Mouse (Mus musculus) embryonic facial prominence, embryonic 13.5 days (tissue): ENCODE measurements around the gene Ttll3. TPM values are rescaled to one million over a fixed set of nuclear protein-coding genes. Genes with fewer than 3 reads are reported as not detected.
A peak's percentile ranks its signal among the peaks of the same experiment; 100 is the strongest.

Source experiments
- ATAC-seq: fragments of 200-750 bp; cut with Nextera tagmentation; 2 replicates; pipeline ENCODE4 v1.8.0; 2017; ENCODE audit warnings: low read depth; ENCODE audit not compliant: insufficient number of reproducible peaks, insufficient read depth, low FRiP score, low TSS enrichment
- H3K27ac ChIP-seq: fragments of 300-500 bp; sonication (generic); 2 replicates; pipeline ENCODE4 v1.5.1; 2015; ENCODE audit warnings: moderate library complexity, mild to moderate bottlenecking, inconsistent platforms
- H3K27me3 ChIP-seq: fragments of 300-500 bp; sonication (generic); 2 replicates; pipeline ENCODE4 v1.6.1; 2015; ENCODE audit warnings: mild to moderate bottlenecking, inconsistent platforms
- H3K36me3 ChIP-seq: fragments of 300-500 bp; sonication (generic); 2 replicates; pipeline ENCODE4 v1.6.1; 2015; ENCODE audit warnings: mild to moderate bottlenecking, inconsistent platforms
- H3K4me1 ChIP-seq: fragments of 300-500 bp; sonication (generic); 2 replicates; pipeline ENCODE4 v1.6.1; 2015; ENCODE audit warnings: inconsistent platforms
- H3K4me2 ChIP-seq: fragments of 300-500 bp; sonication (generic); 2 replicates; pipeline ENCODE4 v1.6.1; 2015; ENCODE audit warnings: moderate library complexity, mild to moderate bottlenecking, inconsistent platforms
- H3K4me3 ChIP-seq: fragments of 300-500 bp; sonication (generic); 2 replicates; pipeline ENCODE4 v1.5.1; 2015; ENCODE audit warnings: mild to moderate bottlenecking, inconsistent platforms
- H3K9ac ChIP-seq: fragments of 300-500 bp; sonication (generic); 2 replicates; pipeline ENCODE4 v1.6.1; 2015; ENCODE audit warnings: mild to moderate bottlenecking, inconsistent platforms
- H3K9me3 ChIP-seq: fragments of 300-500 bp; sonication (generic); 2 replicates; pipeline ENCODE4 v1.6.1; 2016; ENCODE audit warnings: inconsistent platforms
- WGBS: fragments of 180-500 bp; shearing (Covaris S2); methylation state at CpG from one replicate; pipeline ENCODE4 v1.1.7; 2015; ENCODE audit warnings: mixed read lengths; 5-methylcytosine and 5-hydroxymethylcytosine counted together
- polyA plus RNA-seq: library from polyadenylated mRNA; unstranded; fragments of >200 nt; fragmentation: Nextera tagmentation; extraction: Ambion mirVana; gene quantifications from 2 replicates; pipeline ENCODE4 v1.2.1, GENCODE M21; 2015

The Ttll3 gene
- polyA plus RNA-seq, 1 experiment from 2014 or later, result 5.3 TPM

DNA sequence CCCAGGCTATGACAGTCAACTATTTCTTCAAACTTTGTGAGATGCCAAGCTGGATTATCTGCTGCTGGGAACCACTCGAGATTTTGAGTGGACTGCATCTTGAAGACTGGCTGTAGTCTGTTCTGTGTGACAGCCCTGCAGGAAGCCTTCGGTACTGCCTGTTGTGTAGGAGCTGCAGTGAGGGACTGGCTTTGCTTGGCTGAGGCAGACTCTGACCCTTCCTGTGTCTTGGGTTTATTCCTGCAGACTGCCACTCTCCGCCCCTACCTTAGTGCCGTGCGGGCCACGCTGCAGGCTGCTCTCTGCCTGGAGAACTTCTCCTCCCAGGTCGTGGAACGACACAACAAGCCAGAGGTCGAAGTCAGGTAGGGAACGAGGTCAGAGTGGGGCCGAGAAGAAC lies 8.6 kb upstream of the Ttll3 start:
- Histone ChIP-seq H3K27me3 (no peaks in the 10 kb centered on the region), H3K36me3 (peaks cover 58% of the 10 kb centered on the region), H3K27ac (no peak overlapping the region), H3K9ac (no peak overlapping the region), H3K4me2 (no peak overlapping the region), H3K4me3 (no peak overlapping the region), H3K9me3 (no peaks in the 10 kb centered on the region), H3K4me1 (peaks cover 19% of the 10 kb centered on the region)
- WGBS, result 94% methylated on average over 11 of the region's 11 CpGs
- ATAC-seq, result no peak

DNA sequence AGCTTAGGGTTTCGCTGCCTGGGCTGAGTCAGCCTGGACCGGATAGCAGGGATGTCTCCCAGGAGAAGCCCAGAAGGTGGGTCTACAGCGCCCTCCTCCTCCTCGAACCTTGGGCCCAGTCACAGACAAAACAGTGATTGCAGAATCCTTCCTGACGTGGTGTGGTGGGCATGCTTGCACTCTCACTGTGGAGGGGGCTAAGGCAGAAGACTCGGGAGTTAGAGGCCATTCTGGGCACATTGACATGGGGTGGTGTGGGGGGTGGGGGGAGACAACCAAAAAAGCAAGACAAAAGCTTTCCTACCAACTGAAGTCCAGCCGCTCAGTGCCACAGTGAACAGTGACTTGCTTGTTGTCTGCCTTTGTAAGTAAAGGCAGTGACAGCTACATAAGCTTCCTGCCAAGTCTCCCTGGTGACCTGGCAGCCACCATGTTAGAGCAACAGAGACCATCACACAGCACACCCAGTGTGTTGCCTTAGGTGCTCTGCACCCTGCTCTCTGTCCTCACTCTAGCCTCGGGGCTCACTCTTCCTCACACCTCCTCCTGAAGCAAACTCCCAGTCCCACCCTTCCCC lies 4.6 kb upstream of the Ttll3 start:
- no peak overlapping the region for H3K9ac ChIP-seq
- H3K27ac ChIP-seq, result no peak overlapping the region
- H3K4me2 ChIP-seq, result no peak overlapping the region
- 91% methylated on average over 8 of the region's 8 CpGs for WGBS
- no peaks in the 10 kb centered on the region for H3K27me3 ChIP-seq
- ATAC-seq, result no peak
- H3K36me3 ChIP-seq, result peaks cover 85% of the 10 kb centered on the region
- peaks cover under 1% of the 10 kb centered on the region for H3K4me1 ChIP-seq
- H3K4me3 ChIP-seq, result no peak overlapping the region
- H3K9me3 ChIP-seq, result no peaks in the 10 kb centered on the region

DNA sequence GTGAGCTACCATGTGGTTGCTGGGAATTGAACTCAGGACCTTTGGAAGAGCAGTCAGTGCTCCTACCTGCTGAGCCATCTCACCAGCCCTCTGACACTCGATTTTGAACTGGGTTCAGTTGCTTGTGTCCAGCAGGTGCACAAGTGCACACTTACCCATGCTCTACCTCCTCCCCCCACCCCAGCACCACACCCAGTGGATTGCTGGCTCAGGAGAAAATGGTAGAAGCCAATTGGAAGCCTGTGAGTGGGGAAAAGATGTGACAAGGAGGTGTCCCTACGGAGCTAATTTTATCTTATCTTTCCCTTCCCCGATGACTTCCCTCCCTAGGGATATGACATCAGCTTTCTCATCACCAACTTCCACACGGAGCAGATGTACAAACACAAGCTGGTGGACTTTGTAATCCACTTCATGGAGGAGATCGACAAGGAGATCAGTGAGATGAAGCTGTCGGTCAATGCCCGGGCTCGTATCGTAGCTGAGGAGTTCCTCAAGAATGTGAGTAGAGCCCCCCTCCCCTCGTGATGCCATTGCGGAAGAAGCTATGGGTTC lies 3.8 kb upstream of the Ttll3 start:
- H3K4me1 ChIP-seq, result 0 out of 2 replicates have a peak, but pooled peaks cover 7% of the 10 kb centered on the region
- H3K4me3 ChIP-seq, result no peak overlapping the region
- H3K27ac ChIP-seq, result no peak overlapping the region
- WGBS, result 90% methylated on average over 11 of the region's 11 CpGs
- H3K9ac ChIP-seq, result no peak overlapping the region
- no peak overlapping the region for H3K4me2 ChIP-seq
- no peak for ATAC-seq
- no peaks in the 10 kb centered on the region for H3K9me3 ChIP-seq
- H3K36me3 ChIP-seq, result peaks cover 90% of the 10 kb centered on the region
- H3K27me3 ChIP-seq, result no peaks in the 10 kb centered on the region

DNA sequence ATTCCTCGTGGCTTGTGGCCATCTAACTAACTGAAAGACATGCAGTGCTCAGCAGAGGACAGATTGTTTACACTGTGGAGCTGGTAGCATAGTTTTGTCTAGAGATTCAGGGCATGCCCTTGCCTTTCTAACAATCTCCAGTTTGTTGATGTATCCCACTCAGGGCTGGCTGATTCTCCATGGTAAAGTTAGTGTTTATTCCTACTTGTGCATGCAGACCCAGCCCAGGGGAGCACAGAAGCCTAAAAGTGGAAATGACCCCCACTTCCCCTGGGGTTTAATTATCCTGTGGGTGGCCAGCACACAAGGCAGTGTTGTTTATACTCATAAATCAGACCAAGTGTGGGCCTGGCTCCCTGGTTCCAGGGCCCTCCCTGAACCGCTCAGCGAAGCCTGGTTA lies 3.0 kb upstream of the Ttll3 start:
- WGBS, result 85% methylated on average over 3 of the region's 3 CpGs
- H3K27me3 ChIP-seq, result no peaks in the 10 kb centered on the region
- no peaks in the 10 kb centered on the region for H3K9me3 ChIP-seq
- no peak overlapping the region for H3K27ac ChIP-seq
- 0 out of 2 replicates have a peak, but pooled peaks cover 8% of the 10 kb centered on the region for H3K4me1 ChIP-seq
- H3K36me3 ChIP-seq, result peaks cover 90% of the 10 kb centered on the region
- no peak overlapping the region for H3K4me2 ChIP-seq
- no peak for ATAC-seq
- no peak overlapping the region for H3K9ac ChIP-seq
- no peak overlapping the region for H3K4me3 ChIP-seq

DNA sequence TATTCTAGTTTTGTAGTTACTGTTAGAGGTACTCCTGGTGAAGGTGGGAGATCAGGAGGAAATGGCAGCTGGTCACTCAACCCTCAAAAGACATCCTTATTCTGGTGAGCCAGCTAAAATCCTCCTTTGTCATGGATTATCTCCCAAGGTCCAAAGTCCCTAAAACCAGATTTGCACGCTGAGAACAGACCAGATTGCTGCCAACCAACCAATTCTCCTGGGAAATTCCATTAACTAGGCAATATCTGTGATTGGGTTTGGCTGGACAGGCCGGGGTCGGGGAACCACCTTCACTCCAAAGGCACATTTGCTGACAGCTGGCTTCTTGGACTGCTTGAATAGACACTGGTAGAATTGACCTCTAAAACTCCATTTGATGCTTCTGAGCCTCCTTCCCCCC lies 1.7 kb downstream of the Ttll3 start:
- Histone ChIP-seq H3K27ac (no peak overlapping the region), H3K4me1 (peaks cover 21% of the 10 kb centered on the region), H3K36me3 (peaks cover 52% of the 10 kb centered on the region), H3K9me3 (no peaks in the 10 kb centered on the region), H3K4me3 (no peak overlapping the region), H3K27me3 (0 out of 2 replicates have a peak, but pooled peaks cover 3% of the 10 kb centered on the region), H3K9ac (no peak overlapping the region), H3K4me2 (no peak overlapping the region)
- ATAC-seq, result no peak
- 88% methylated on average over 3 of the region's 3 CpGs for WGBS

DNA sequence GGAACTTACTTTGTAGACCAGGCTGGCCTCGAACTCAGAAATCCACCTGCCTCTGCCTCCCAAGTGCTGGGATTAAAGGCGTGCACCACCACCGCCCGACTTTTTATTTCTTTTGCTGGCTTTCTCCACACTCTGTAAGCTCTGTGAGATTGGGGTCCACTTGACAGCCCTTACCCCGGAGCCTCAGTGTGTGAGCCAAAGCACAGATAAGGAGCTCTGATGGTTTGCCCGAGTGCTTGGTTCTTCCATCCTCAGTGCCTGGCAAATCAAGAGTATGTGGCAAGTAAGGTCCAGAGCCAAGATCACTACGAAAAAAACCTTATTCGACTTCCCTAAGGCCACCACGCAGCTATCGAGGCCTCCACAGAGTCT lies 2.9 kb downstream of the Ttll3 start:
- Histone ChIP-seq H3K27me3 (0 out of 2 replicates have a peak, but pooled peaks cover 3% of the 10 kb centered on the region), H3K36me3 (peaks cover 50% of the 10 kb centered on the region), H3K4me2 (peak overlapping the region; percentile 92), H3K9ac (peak overlapping the region; percentile 78), H3K4me1 (peaks cover 21% of the 10 kb centered on the region), H3K4me3 (peak overlapping the region; percentile 52), H3K27ac (peak overlapping the region; percentile 28; the same call in 1 of the 2 replicates), H3K9me3 (no peaks in the 10 kb centered on the region)
- WGBS, result 29% methylated on average over 10 of the region's 10 CpGs
- 0 out of 2 replicates have a peak, but pooled peaks have one; percentile 8 for ATAC-seq

DNA sequence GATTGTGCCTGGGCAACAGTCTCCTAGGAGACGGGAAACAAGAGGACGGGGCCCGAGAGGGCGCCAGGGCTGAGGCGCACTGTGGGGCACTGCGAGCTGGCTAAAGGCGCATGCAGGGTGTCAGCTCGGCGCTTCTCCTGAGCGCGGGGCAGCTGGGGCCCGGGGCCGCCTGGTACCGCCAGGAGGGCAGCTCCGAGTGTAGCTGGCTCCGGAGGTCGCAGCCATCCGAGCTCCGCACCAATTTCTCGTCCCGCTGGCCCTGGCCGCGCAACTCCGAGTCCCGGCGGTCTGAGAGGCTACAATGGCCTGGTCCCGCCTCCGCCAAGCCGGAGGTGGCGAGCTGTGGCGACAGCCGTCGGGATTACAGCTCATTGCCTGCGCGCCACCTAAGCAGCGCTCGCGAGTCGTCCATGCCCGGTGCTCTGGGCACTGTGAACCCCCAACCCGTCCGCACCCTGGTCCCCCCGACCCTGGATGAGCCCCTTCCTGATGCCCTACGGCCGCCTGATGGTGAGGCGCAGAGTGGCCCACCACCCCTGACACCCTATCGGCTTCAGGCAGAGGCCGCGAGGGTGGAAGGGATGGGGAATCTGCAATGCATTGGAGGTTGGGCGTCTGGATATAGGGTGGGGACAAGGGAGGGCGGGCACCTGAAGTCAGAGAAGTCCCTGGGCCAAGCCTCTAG lies 3.5 kb downstream of the Ttll3 start:
- peak overlapping the region; percentile 28; the same call in 1 of the 2 replicates for H3K27ac ChIP-seq
- H3K4me2 ChIP-seq, result peak overlapping the region; percentile 92
- H3K36me3 ChIP-seq, result peaks cover 46% of the 10 kb centered on the region
- H3K27me3 ChIP-seq, result 0 out of 2 replicates have a peak, but pooled peaks cover 3% of the 10 kb centered on the region
- H3K9ac ChIP-seq, result peak overlapping the region; percentile 78
- 0 out of 2 replicates have a peak, but pooled peaks have one; percentile 52 for ATAC-seq
- peak overlapping the region; percentile 52 for H3K4me3 ChIP-seq
- peaks cover 21% of the 10 kb centered on the region for H3K4me1 ChIP-seq
- under 1% methylated on average over 51 of the region's 51 CpGs for WGBS
- no peaks in the 10 kb centered on the region for H3K9me3 ChIP-seq

DNA sequence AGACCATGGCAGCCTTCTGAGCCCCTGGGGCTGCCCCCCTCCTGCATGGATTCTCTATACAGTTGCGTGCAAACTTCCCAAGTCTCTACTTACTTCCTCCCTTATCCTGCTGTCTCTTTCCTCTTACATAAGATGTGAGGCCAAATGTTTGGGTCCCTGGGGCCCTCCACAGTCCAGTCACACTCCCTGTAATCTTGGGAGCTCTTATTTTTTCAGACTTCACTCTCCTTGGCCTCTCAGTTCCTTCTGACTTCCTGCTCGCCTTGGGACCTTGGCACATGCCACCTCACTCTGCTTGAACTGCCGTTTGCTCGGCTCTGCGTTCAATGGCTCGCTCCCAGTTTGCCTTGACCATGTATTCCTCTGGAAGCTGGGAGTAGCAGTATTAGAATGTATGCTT lies 4.9 kb downstream of the Ttll3 start:
- H3K27ac ChIP-seq, result no peak overlapping the region
- H3K9me3 ChIP-seq, result no peaks in the 10 kb centered on the region
- 0 out of 2 replicates have a peak overlapping the region, but pooled peaks have one; percentile 2 for H3K9ac ChIP-seq
- WGBS, result 86% methylated on average over 6 of the region's 6 CpGs
- H3K4me1 ChIP-seq, result peaks cover 21% of the 10 kb centered on the region
- H3K27me3 ChIP-seq, result 0 out of 2 replicates have a peak, but pooled peaks cover 3% of the 10 kb centered on the region
- no peak overlapping the region for H3K4me3 ChIP-seq
- H3K4me2 ChIP-seq, result no peak overlapping the region
- ATAC-seq, result no peak
- H3K36me3 ChIP-seq, result peaks cover 32% of the 10 kb centered on the region

DNA sequence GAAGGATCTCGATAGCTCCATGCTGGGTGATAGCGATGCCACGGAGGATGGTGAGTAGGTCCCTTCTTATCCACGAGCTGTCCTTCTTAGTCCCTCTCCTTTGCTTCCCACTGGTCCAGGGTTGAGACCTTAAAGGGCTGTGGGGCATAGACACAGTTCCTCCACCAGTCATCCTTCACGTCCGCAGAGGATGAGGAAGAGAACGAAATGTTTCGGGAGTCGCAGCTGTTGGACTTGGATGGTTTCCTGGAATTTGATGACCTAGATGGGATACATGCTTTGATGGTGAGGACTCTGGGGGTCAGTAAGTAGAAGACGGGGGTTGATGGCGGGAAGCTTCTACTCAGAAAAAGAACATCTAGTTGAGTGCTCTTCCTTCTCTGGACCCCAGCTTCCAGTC lies 5.8 kb downstream of the Ttll3 start:
- Histone ChIP-seq H3K4me1 (peaks cover 18% of the 10 kb centered on the region), H3K4me3 (no peak overlapping the region), H3K4me2 (no peak overlapping the region), H3K27ac (no peak overlapping the region), H3K36me3 (peaks cover 24% of the 10 kb centered on the region), H3K9me3 (no peaks in the 10 kb centered on the region), H3K27me3 (0 out of 2 replicates have a peak, but pooled peaks cover 3% of the 10 kb centered on the region), H3K9ac (no peak overlapping the region)
- WGBS, result 94% methylated on average over 11 of the region's 11 CpGs
- no peak for ATAC-seq

DNA sequence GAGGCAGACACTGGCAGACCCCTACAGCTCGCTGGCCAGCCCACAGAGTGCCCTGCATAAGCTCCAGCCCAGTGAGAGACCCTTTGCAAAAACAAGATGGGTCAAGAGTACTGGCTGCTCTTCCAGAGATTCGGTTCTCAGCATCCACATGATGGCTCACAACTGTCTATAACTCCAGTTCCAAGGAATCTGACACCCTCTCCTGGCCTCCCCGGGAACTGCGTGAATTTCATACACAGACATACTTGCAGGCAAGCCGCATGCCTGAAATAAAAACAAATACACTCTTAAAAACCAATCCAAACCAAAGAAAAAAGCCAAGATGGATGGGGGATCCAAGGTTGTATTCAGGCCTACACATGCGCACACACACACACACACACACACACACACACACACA lies 6.4 kb downstream of the Ttll3 start:
- Histone ChIP-seq H3K9ac (no peak overlapping the region), H3K4me2 (no peak overlapping the region), H3K36me3 (peaks cover 17% of the 10 kb centered on the region), H3K4me1 (peaks cover 14% of the 10 kb centered on the region), H3K9me3 (no peaks in the 10 kb centered on the region), H3K4me3 (no peak overlapping the region), H3K27ac (no peak overlapping the region), H3K27me3 (0 out of 2 replicates have a peak, but pooled peaks cover 3% of the 10 kb centered on the region)
- no peak for ATAC-seq
- 93% methylated on average over 6 of the region's 6 CpGs for WGBS

DNA sequence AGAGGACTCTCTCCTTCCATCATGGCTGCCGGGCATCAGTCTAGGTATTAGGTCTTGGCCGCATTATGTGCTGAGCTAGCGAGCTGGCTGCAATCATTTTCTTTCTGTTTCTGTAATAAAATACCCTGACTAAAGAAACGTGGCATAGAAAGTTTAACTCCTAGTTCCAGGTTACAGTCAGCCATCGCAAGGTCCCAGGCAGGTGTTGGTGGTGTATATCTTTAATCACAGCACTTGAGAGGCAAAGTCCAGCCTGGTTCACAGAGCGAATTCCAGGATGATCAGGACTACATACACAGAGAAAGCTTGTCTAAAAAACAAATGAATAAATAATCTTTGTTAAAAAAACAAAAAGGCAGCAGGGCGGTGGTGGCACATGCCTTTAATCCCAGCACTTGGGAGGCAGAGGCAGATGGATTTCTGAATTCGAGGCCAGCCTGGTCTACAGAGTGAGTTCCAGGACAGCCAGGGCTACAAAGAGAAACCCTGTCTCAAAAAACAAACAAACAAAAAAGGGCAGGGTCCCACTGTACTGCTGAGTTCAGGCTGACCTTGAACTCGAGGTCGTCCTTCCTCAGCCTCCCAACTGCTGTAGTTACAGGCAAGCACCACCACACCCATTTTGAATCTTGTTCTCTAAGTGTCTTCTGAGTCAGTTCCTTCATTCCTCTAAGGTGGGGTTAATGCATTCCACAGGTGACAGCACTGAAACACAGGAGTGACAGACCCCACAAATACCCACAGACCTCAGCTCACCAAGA lies 7.4 kb downstream of the Ttll3 start:
- H3K9ac ChIP-seq, result no peak overlapping the region
- WGBS, result 85% methylated on average over 10 of the region's 10 CpGs
- ATAC-seq, result no peak

More for the DNA sequence above, 7.4 kb downstream of the Ttll3 start:
- Histone ChIP-seq H3K9me3 (no peaks in the 10 kb centered on the region), H3K4me2 (no peak overlapping the region), H3K27ac (no peak overlapping the region), H3K4me1 (peaks cover 12% of the 10 kb centered on the region), H3K4me3 (no peak overlapping the region), H3K27me3 (0 out of 2 replicates have a peak, but pooled peaks cover under 1% of the 10 kb centered on the region), H3K36me3 (peaks cover 11% of the 10 kb centered on the region)
